Mouse (Mus musculus): ENCODE data around the gene Gramd1b. TPM values are rescaled to one million over a fixed set of nuclear protein-coding genes. Genes with fewer than 3 reads are reported as not detected.

The Gramd1b gene
- polyA plus RNA-seq, 1 experiment from 2014 or later = 5.7 TPM

DNA sequence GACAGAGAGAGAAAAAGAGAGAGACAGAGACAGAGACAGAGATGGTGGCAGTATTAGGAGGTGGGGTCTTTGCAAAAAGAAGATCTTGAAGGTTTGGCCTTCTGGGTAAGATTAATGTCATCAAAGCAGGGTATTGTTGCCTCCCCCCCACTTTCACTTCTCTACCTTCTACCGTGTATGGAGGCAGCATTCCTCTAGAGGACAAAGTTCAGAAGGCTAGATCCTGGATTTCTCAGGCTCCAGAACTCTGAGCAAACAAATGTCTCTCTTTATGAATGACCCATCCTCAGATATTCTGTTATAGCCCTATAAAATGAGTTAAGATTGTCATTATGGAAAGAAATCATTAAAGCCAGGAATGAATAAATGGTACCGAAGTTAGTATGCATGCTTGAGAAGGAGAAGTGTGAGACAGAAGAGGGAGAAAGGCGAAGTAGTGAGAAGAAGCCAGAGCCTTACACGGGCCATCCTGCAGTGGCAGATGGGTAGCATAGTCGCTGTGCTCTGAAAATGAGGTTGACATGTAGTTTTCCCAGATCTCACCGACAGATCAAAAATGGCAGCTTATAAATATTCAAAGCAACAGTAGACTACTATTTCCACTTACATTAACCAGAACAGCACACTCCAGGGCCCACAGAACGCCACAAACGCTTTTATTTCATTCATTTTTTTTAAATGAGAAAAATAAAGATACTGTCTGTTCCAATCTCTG, 91.1 kb downstream of the Gramd1b start:
- Histone ChIP-seq H3K9me3 (replicated peaks) (no peaks in the 10 kb centered on the region), H3K9ac (no peak overlapping the region), H3K4me1 (peaks cover 10% of the 10 kb centered on the region), H3K27ac (replicated peaks) (no peak overlapping the region), H3K4me2 (replicated peaks) (no peak overlapping the region), H3K36me3 (no peaks in the 10 kb centered on the region), H3K27me3 (0 out of 2 replicates have a peak, but pooled peaks cover 2% of the 10 kb centered on the region), H3K4me3 (replicated peaks) (no peak overlapping the region)
- 80% methylated on average over 8 of the region's 8 CpGs for WGBS
- ATAC-seq (ENCODE audit: insufficient number of reproducible peaks, low FRiP score, low TSS enrichment, low read depth) = no peak

GRCm38 (mm10) chr9:40438731-40439526, 92.3 kb downstream of the Gramd1b start:
- Histone ChIP-seq H3K36me3 (no peaks in the 10 kb centered on the region), H3K4me1 (peaks cover 10% of the 10 kb centered on the region), H3K9me3 (replicated peaks) (no peaks in the 10 kb centered on the region), H3K27me3 (no peaks in the 10 kb centered on the region), H3K4me3 (replicated peaks) (no peak overlapping the region), H3K4me2 (replicated peaks) (no peak overlapping the region), H3K27ac (replicated peaks) (no peak overlapping the region), H3K9ac (no peak overlapping the region)
- ATAC-seq (ENCODE audit: insufficient number of reproducible peaks, low FRiP score, low TSS enrichment, low read depth) = 0 out of 2 replicates have a peak, but pooled peaks have one; percentile 43
- 31% methylated on average over 12 of the region's 12 CpGs for WGBS

- 85% methylated on average over 7 of the region's 7 CpGs for WGBS
- Histone ChIP-seq H3K27me3 (no peaks in the 10 kb centered on the region), H3K9ac (no peak overlapping the region), H3K4me2 (replicated peaks) (no peak overlapping the region), H3K27ac (replicated peaks) (no peak overlapping the region), H3K36me3 (no peaks in the 10 kb centered on the region), H3K9me3 (replicated peaks) (no peaks in the 10 kb centered on the region), H3K4me3 (replicated peaks) (no peak overlapping the region), H3K4me1 (peaks cover 10% of the 10 kb centered on the region)
- ATAC-seq (ENCODE audit: insufficient number of reproducible peaks, low FRiP score, low TSS enrichment, low read depth) = no peak
These were observed 93.3 kb downstream of the Gramd1b start for GRCm38 (mm10) chr9:40437891-40438290.

DNA sequence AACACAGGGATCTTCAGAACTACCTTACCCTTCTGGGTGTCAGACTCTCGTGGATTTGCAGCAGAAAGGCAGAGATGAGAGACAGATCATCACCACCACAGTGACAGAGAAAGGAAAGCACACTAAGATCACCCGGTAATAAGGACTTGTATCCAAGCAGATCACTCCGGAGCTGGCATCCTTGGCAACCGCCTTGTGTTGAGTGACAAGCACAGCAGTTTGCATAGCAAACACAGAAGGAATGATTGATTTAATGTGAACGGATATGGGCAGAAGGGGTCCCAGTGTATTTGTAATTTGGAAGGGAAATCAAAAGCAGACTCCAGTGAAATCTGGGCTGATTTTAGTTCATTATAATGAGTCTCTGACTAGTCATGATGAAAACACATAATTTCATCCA, 97.9 kb downstream of the Gramd1b start:
- Histone ChIP-seq H3K9ac (no peak overlapping the region), H3K27ac (replicated peaks) (no peak overlapping the region), H3K27me3 (no peaks in the 10 kb centered on the region), H3K4me3 (replicated peaks) (no peak overlapping the region), H3K9me3 (replicated peaks) (no peaks in the 10 kb centered on the region), H3K36me3 (no peaks in the 10 kb centered on the region), H3K4me1 (no peaks in the 10 kb centered on the region), H3K4me2 (replicated peaks) (no peak overlapping the region)
- ATAC-seq (ENCODE audit: insufficient number of reproducible peaks, low FRiP score, low TSS enrichment, low read depth) = no peak
- 54% methylated on average over 5 of the region's 5 CpGs for WGBS

- no peak for ATAC-seq (ENCODE audit: insufficient number of reproducible peaks, low FRiP score, low TSS enrichment, low read depth)
- 83% methylated on average over 8 of the region's 8 CpGs for WGBS
- Histone ChIP-seq H3K4me3 (replicated peaks) (no peak overlapping the region), H3K36me3 (no peaks in the 10 kb centered on the region), H3K4me2 (replicated peaks) (no peak overlapping the region), H3K27me3 (no peaks in the 10 kb centered on the region), H3K27ac (replicated peaks) (no peak overlapping the region), H3K4me1 (no peaks in the 10 kb centered on the region), H3K9ac (no peak overlapping the region), H3K9me3 (replicated peaks) (no peaks in the 10 kb centered on the region)
These were observed 100.2 kb downstream of the Gramd1b start for GRCm38 (mm10) chr9:40430969-40431368.

DNA sequence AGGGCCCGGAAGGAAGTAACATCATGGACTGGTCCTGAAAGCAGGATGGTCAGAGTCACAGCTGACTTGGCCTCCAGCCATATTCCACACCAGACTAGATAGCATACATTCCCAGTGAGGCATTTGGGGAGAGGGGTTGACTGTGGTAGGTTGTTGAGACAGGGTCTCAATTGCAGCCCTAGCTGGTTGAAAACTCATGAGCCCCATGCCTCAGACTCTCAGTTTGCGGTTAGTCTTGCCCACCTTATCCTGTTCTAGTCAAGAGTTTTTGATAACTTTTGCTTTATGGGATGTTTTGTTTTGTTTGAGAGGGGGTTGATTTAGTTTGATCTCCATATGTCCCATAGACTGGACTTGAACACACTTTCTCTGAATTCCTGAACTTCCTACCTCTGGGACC, 103.5 kb downstream of the Gramd1b start:
- H3K9me3 ChIP-seq (replicated peaks) = no peaks in the 10 kb centered on the region
- 92% methylated on average over 2 of the region's 2 CpGs for WGBS
- no peak for ATAC-seq (ENCODE audit: insufficient number of reproducible peaks, low FRiP score, low TSS enrichment, low read depth)

GRCm38 (mm10) chr9:40426282-40426964, 104.8 kb downstream of the Gramd1b start:
- Histone ChIP-seq H3K27me3 (no peaks in the 10 kb centered on the region), H3K36me3 (no peaks in the 10 kb centered on the region), H3K4me3 (replicated peaks) (no peak overlapping the region), H3K4me2 (replicated peaks) (no peak overlapping the region), H3K4me1 (no peaks in the 10 kb centered on the region), H3K9me3 (replicated peaks) (no peaks in the 10 kb centered on the region), H3K9ac (no peak overlapping the region), H3K27ac (replicated peaks) (no peak overlapping the region)
- 85% methylated on average over 9 of the region's 9 CpGs for WGBS
- ATAC-seq (ENCODE audit: insufficient number of reproducible peaks, low FRiP score, low TSS enrichment, low read depth) = no peak

More for the DNA sequence above, 103.5 kb downstream of the Gramd1b start:
- H3K36me3 ChIP-seq = no peaks in the 10 kb centered on the region
- no peaks in the 10 kb centered on the region for H3K27me3 ChIP-seq
- no peak overlapping the region for H3K9ac ChIP-seq
- H3K27ac ChIP-seq (replicated peaks) = no peak overlapping the region
- no peak overlapping the region for H3K4me3 ChIP-seq (replicated peaks)
- H3K4me2 ChIP-seq (replicated peaks) = no peak overlapping the region
- no peaks in the 10 kb centered on the region for H3K4me1 ChIP-seq

DNA sequence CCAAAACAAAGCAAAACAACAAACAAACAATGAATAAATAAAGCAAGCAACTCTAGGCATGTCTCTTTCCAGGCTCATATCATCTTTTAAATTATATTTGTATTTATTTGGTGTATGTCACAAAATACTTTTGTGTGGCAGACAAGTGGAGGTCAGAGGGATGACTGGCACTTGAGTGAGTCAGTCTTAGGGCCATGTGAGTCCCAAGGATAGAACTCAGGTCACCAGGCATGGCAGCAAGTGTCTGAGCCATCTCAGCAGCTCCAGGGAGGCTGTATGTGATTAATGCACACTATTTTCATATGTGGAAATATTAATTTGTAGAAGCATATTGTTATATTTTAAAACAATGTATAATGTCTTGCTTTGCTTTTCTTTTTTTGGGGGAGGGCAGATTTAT, 106.3 kb downstream of the Gramd1b start:
- H3K9ac ChIP-seq = no peak overlapping the region
- no peak overlapping the region for H3K4me2 ChIP-seq (replicated peaks)
- H3K4me3 ChIP-seq (replicated peaks) = no peak overlapping the region
- no peaks in the 10 kb centered on the region for H3K4me1 ChIP-seq
- H3K36me3 ChIP-seq = no peaks in the 10 kb centered on the region
- no peak overlapping the region for H3K27ac ChIP-seq (replicated peaks)
- ATAC-seq (ENCODE audit: insufficient number of reproducible peaks, low FRiP score, low TSS enrichment, low read depth) = no peak
- no peaks in the 10 kb centered on the region for H3K27me3 ChIP-seq
- H3K9me3 ChIP-seq (replicated peaks) = no peaks in the 10 kb centered on the region

GRCm38 (mm10) chr9:40423427-40423867, 107.7 kb downstream of the Gramd1b start:
- Histone ChIP-seq H3K27ac (replicated peaks) (no peak overlapping the region), H3K4me2 (replicated peaks) (no peak overlapping the region), H3K27me3 (no peaks in the 10 kb centered on the region), H3K4me3 (replicated peaks) (no peak overlapping the region), H3K9ac (no peak overlapping the region), H3K4me1 (no peaks in the 10 kb centered on the region), H3K36me3 (no peaks in the 10 kb centered on the region), H3K9me3 (replicated peaks) (no peaks in the 10 kb centered on the region)
- WGBS = 82% methylated on average over 6 of the region's 6 CpGs
- no peak for ATAC-seq (ENCODE audit: insufficient number of reproducible peaks, low FRiP score, low TSS enrichment, low read depth)

DNA sequence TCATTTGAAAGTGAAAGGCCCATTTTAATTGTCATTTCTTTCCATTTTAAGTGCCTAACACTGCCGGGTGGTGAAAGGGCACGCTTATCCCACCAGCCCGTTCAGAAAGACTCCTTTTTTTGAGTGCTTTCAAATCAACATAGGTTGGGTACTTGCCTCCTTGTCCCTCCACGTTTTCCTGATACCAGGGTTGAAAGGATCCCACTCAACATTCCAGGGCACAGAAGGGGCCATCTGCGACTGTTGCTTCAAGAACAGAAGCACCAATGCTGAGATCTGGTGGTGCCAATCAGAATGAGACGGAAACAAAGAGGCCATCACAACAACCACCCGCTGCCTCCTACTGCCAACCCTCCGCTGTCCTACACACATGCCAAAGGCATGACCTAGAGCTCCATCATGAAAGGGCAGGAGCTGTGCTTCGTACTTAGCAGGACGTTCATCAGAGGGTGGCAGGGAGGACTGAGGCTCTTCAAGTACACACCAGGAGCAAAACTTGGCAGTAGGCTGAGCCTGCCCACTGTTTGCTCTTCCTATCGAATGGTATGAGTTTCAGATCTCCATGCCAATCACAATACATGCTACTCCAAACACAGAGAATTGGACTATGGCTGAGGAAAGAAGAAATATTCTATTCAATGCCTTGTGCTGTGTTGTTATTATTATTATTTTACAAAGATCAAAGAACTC, 108.7 kb downstream of the Gramd1b start:
- no peak overlapping the region for H3K4me3 ChIP-seq (replicated peaks)
- no peaks in the 10 kb centered on the region for H3K9me3 ChIP-seq (replicated peaks)
- H3K4me2 ChIP-seq (replicated peaks) = no peak overlapping the region
- H3K36me3 ChIP-seq = no peaks in the 10 kb centered on the region
- ATAC-seq (ENCODE audit: insufficient number of reproducible peaks, low FRiP score, low TSS enrichment, low read depth) = no peak
- H3K27me3 ChIP-seq = no peaks in the 10 kb centered on the region
- no peak overlapping the region for H3K9ac ChIP-seq
- 89% methylated on average over 11 of the region's 11 CpGs for WGBS
- no peak overlapping the region for H3K27ac ChIP-seq (replicated peaks)
- no peaks in the 10 kb centered on the region for H3K4me1 ChIP-seq
